ENCODE assay signal across 19 mouse cellular contexts in genomic region chr17:11663437-11663836, GRCm38 (mm10).
"Had no signal": no experiment of that assay in that cellular context is flagged by ENCODE, and none has a peak within 500 bp of the region (broad histone marks: within the 10 kb centered on the region; RNA-seq: fewer than 3 reads in every experiment).

No protein-coding gene starts in this region.

- H3K9ac ChIP-seq: liver, embryonic 12.5 days; liver, embryonic 14.5 days; lung, embryonic 14.5 days; midbrain, embryonic 12.5 days; neural tube, embryonic 13.5 days; neural tube, embryonic 15.5 days had no signal

- H3K36me3 ChIP-seq: liver, embryonic 12.5 days; midbrain, embryonic 10.5 days; midbrain, embryonic 12.5 days; neural tube, embryonic 13.5 days; neural tube, embryonic 15.5 days had no signal

- H3K4me1 ChIP-seq: liver, embryonic 12.5 days; midbrain, embryonic 12.5 days had no signal

- DNase-seq: lung, embryonic 14.5 days; midbrain, embryonic 14.5 days; retina, postnatal 1 day; right cerebral cortex, adult 18-20 months; right cerebral cortex, postnatal 25 days; right cerebral cortex, postnatal 4 days; spleen, adult 18-20 months; thymus, adult 18-20 months; thymus, postnatal 14 days; thymus, postnatal 36 days had no signal

- H3K27me3 ChIP-seq: liver, embryonic 12.5 days; neural tube, embryonic 15.5 days had no signal

- H3K27ac ChIP-seq: liver, embryonic 12.5 days; liver, embryonic 14.5 days; macrophage; midbrain, embryonic 10.5 days; midbrain, embryonic 12.5 days; neural tube, embryonic 13.5 days; neural tube, embryonic 15.5 days had no signal

- H3K4me2 ChIP-seq: liver, embryonic 12.5 days; lung, embryonic 14.5 days; midbrain, embryonic 12.5 days; neural tube, embryonic 13.5 days had no signal

- ATAC-seq: liver, embryonic 12.5 days; midbrain, embryonic 16.5 days had no signal

- H3K9me3 ChIP-seq: liver, embryonic 12.5 days; midbrain, embryonic 10.5 days; midbrain, embryonic 12.5 days; neural tube, embryonic 13.5 days; neural tube, embryonic 15.5 days had no signal

- H3K4me3 ChIP-seq: liver, embryonic 12.5 days; midbrain, embryonic 10.5 days; midbrain, embryonic 12.5 days; myocyte; neural tube, embryonic 13.5 days; neural tube, embryonic 15.5 days had no signal
